Mouse (Mus musculus) left cerebral cortex, adult 8-10 months (tissue): Measurements from ENCODE around the gene Cfap58. TPM values are rescaled to one million over a fixed set of nuclear protein-coding genes. Genes with fewer than 3 reads are reported as not detected.

Source experiments
- DNase-seq, 2 experiments: peaks; one replicate each; pipeline ENCODE4 v3.0.0; 2022; ENCODE audit warnings: low spot score in 2 of 2
- total RNA-seq, 4 experiments: library from RNA; stranded (reverse); gene quantifications; 2 replicates each; pipeline ENCODE4 v1.2.4; 2022

Gene Cfap58
- total RNA-seq, 4 experiments from 2014 or later: 0.15 to 0.39 (median 0.36) TPM

DNA sequence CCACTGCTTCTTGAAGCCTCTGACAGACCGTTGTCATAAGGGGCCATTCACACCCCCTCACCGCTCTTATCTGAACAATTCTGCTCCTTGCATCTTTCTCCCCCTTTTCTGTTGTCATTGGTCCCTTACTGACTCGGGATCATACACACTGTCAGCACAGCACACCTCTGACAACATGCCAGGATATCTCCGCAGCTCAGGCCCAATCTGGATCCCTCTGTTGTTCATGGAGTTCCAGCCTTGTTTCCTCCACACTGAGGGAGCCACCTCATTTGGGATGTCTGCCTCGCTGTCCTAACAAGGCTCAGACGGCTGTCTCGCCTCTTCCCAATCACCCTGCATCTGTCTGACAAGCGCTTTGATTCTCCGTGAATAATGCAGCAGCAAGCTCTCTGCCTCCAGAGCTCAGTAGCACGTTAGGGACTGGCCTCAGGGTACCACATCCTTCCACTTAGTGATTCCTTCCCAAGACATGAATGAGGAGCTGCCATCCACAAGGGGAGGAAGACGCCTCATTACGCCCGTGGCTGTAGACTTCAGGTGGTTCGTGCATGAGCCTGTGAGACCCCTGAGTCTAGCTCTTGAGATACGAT lies 40.7 kb downstream of the Cfap58 start:
- DNase-seq: no peak

GRCm38 (mm10) chr19:47979446-47979845 lies 42.0 kb downstream of the Cfap58 start:
- DNase-seq: no peak

- no peak for DNase-seq
Measured at GRCm38 (mm10) chr19:47980241-47980640, 42.8 kb downstream of the Cfap58 start.

DNA sequence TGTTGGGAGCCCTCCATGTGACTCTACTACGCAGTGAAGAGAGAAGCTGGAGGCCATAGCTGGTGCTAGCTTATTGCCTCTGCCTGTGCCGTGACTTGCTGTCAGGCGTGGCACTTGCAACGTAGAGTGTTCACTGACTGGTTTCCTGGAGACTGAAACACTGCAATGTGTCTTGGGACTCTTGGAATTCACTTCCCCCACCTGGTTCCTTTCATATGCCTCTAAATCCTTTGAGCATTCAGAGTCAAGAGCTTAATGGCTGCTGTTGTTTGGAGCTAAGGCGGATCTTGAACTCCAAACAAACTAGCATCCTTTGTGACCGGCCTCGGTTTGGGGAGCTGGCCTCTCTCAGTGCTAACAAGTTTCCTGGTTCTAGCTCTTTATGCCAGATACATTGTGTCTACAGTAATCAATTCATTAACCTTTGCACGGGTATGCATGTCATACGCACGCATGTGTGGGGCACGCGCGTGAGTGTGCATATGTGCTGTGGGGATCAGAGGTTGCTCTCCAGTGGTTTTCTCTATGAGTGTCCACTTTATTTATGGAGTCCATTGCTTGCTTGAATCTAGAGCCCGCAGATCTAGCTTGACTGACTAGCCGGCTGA lies 48.2 kb downstream of the Cfap58 start:
- no peak for DNase-seq

DNA sequence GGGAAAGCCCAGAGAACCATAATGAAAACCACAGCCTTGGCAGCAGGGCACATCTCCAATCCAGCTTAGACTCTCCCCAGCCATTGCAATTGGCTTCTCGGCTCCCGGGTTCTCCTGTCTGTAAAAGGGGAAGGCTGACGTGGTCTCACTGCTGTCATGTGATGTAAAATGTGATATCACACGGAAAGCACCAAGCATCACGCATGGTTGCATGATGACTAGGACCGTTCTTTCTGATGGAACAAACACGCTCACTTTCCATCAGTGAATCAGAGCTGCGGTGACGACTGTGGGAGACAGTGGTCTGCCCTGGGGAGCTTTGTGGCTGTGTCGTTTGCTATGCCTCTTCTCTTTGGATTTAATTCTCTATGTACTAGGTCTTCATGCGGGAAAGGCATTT lies 50.5 kb downstream of the Cfap58 start:
- no peak for DNase-seq

DNA sequence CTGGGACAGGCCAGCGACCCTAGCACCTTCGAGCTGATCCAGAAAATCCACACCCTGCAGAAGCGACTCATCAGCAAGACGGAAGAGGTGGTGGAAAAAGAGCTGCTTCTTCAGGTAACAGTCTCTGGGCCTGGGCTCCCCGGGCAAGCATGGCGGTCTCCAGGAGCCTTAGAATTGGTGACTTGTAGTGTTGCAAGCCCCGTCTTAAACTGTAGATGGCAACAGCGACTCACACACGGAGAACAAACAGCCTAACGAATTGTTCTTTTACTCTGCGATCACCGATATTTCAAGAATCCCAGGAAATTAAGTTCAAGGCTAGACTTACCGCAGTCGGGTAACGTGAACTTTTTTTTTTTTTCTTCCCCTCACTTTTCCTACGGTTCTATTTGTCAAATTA lies 51.0 kb downstream of the Cfap58 start:
- DNase-seq: peak; percentile 15 to 20

- no peak for DNase-seq
Measured at GRCm38 (mm10) chr19:47988880-47989574, 51.6 kb downstream of the Cfap58 start.

- no peak for DNase-seq
Measured at GRCm38 (mm10) chr19:47989575-47989891, 52.1 kb downstream of the Cfap58 start.

DNA sequence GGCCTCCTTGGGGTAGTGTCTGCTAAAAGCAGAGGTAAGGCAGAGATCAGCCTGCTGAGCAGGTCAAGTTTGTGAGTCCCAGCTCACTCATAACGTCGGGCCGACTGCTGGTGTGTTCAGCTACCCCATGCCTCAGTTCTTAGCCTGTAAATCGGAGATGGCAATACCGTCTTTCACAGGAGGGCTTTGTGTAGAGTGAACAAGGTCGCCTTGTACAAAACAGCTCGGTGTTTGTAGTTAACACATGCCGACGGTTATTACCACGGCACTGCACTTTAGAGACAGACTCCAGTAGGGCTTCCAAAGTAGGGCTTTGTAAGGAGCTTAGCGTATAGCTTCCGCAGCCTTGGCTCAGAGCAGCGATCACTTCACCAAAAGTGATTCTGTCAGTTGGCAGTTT lies 63.8 kb downstream of the Cfap58 start:
- no peak for DNase-seq

GRCm38 (mm10) chr19:48001774-48002173 lies 64.3 kb downstream of the Cfap58 start:
- DNase-seq: no peak

- no peak for DNase-seq
Measured at GRCm38 (mm10) chr19:48008771-48009413, 71.4 kb downstream of the Cfap58 start.

GRCm38 (mm10) chr19:48009586-48010331 lies 72.3 kb downstream of the Cfap58 start:
- no peak for DNase-seq

DNA sequence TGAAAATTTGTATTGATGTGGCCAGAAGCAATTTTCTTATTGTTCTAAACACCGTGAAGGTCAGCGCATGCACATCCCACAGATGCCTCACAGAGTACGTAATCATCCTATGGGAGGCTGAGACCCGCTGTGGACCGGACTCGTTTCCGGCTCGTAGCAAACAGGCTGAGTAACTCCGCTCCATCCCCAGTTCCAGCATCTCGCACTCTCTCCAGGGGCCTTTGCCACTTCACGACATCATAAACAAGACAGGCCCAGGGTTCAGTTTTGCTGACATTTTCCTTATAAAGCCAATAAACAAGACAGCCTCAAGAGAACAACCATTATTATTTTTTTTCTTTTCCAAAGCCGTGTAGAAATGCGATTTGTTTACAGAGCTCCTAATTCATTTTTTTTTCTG lies 82.6 kb downstream of the Cfap58 start:
- no peak for DNase-seq

DNA sequence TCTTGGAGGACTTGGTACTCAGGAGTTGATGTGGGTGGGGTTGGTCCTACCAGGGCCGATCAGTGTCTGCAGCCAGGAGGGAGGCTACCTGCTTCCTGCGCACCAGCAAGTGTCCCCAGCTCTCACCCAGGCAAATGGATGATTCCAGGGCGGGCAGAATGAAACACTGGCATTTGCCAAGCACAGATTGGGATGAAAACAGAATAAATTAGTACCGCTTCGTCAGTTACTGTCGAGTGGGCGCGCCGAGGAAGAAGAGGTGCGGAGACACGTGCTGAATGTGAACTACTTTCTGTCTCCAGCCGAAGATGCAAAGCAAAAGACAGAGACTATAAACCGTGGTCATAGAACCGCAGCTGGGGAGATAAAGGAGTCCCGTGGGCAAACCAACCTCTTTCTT lies 84.0 kb downstream of the Cfap58 start:
- DNase-seq: peak in 1 of 2 experiments; percentile 44

- DNase-seq: no peak
Measured at GRCm38 (mm10) chr19:48022763-48023162, 85.3 kb downstream of the Cfap58 start.

GRCm38 (mm10) chr19:48023726-48024125 lies 86.3 kb downstream of the Cfap58 start:
- no peak for DNase-seq

- DNase-seq: peak in 1 of 2 experiments; percentile 19
Measured at GRCm38 (mm10) chr19:48025366-48025765, 87.9 kb downstream of the Cfap58 start.

DNA sequence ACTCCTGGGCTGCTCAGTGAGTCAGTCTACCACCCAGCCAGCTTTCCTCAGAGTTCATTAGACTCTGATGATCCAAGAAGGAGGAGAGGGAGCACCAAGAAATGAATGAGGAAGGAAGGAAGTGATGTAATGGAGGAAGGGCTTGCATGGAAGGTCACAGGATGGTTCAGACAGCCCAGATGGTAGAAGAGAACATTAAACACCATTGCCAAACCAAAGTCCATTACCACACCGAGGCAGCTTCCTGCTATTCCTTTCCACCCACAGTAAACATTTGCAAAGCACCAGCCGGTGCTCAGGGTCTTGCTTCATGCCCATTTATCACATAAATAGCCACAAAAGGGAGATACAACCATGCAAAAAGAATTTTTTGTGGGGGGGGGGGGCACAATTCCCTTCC lies 89.4 kb downstream of the Cfap58 start:
- no peak for DNase-seq

- DNase-seq: peak in 1 of 2 experiments; percentile 4
Measured at GRCm38 (mm10) chr19:48039554-48039953, 102.1 kb downstream of the Cfap58 start.

DNA sequence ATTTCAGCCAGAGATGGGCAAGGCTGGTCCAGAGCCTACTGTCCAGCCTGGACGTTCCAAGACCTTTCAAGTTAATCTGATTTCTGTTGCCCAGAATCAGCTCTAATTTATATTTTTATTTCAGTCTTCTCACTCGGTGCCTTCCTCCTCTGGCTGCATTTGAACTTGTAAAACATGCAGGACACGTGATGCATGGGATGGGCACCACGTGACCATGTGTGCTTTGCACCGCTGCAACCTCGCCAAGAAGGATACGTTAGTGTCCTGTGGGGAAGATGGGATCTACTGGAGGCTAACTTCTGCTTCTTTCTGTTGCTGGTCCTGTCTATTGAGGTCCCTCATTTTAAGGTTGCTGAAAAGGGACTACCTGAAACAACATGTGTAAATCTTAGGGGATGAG lies 109.8 kb downstream of the Cfap58 start:
- DNase-seq: no peak

GRCm38 (mm10) chr19:48049361-48049760 lies 111.9 kb downstream of the Cfap58 start:
- no peak for DNase-seq

DNA sequence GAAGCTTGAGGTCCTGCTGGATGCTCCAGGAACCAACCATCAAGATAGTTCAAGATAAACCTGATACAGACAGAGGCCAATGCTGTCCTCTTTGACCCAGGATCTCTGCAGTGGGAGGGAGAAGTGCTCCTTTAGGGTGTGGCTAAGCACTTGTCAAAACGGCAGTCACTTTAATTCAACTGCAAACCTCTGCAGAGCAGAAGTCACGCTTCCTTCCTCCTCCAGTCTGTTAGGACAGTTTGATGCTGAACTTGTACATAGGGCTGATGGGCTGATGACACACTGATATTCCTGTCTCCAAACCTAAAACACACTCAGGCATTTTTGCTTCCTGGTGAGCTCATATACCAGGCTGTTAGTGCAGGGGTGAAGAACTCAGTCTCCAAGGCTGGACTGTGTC lies 125.8 kb downstream of the Cfap58 start:
- DNase-seq: no peak
